Mouse (Mus musculus) E14TG2a.4 (cell line): ENCODE results near the gene Lhx1.

Experiments used
- CTCF ChIP-seq: conservative IDR thresholded peaks from 2 replicates; pipeline ENCODE4 v1.5.1; 2014; ENCODE audit warnings: low read length
- NANOG ChIP-seq: IDR thresholded peaks from 2 replicates; pipeline ENCODE4 v1.6.1; 2014; ENCODE audit warnings: borderline replicate concordance, low read length, mixed read lengths
- POU5F1 ChIP-seq: IDR thresholded peaks from 2 replicates; pipeline ENCODE4 v1.6.1; 2014; ENCODE audit warnings: low read length, borderline replicate concordance

- TF ChIP-seq CTCF (no peak), POU5F1 (no peak), NANOG (no peak)
Measured at GRCm38 (mm10) chr11:84539981-84540380, 14.6 kb upstream of the Lhx1 start.
